Mouse (Mus musculus): ENCODE data around the gene Mpg. TPM values are rescaled to one million over a fixed set of nuclear protein-coding genes. Genes with fewer than 3 reads are reported as not detected.
"Not testable (repeated sequence)": the region's sequence is repeated elsewhere in the genome, so short reads cannot be mapped to it uniquely, and the experiment has no call there.

Gene Mpg
- polyA plus RNA-seq, 1 experiment from 2014 or later, result 24.9 TPM

DNA sequence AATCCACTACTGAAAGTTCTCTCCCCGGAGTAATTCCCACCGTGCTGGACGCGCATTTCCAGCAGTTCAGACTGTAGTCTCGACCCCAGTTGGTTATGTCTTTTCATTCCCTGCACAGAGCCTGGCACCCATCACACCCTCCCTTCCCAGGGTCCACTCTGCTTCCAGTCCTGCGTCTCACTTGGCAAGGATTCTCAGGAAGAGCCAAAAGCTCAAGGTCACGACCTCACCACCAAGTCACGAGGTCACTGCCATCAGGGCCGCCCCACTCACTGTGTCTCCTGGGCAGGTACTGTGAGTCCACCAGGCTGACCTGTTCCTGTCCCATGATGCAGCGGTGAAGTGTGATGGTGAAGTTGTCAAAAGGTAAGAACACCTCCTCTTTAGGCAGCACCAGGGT is 32.2 kb upstream of the Mpg start:
- no peaks in the 10 kb centered on the region for H3K4me1 ChIP-seq
- ATAC-seq, result no peak
- no peak overlapping the region for H3K4me3 ChIP-seq
- H3K27ac ChIP-seq, result no peak overlapping the region
- H3K9ac ChIP-seq, result no peak overlapping the region
- no peaks in the 10 kb centered on the region for H3K27me3 ChIP-seq
- H3K4me2 ChIP-seq, result no peak overlapping the region
- H3K36me3 ChIP-seq (ENCODE audit: poor library complexity, severe bottlenecking), result no peaks in the 10 kb centered on the region
- 86% methylated on average over 10 of the region's 10 CpGs for WGBS
- H3K9me3 ChIP-seq (replicated peaks), result no peaks in the 10 kb centered on the region

DNA sequence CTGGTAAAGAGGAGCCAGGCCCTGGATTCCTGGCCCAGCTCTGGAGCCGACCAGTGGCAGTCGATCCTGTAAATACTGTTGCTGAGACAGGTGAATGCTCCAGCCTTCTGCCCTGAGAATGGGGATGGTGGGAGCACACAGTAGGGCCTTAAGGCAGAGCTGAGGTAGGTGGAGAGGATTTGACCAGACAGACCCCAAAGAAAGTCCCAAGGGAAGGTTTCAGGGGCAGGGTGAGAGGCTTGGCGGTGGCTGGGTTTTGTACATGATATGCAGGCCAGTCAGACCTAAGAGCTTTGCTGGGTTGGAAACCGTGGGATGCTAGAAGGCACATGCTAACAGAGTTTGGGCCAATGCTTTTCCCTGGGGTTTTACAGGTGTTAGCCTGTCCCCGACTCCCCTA is 31.7 kb upstream of the Mpg start:
- Histone ChIP-seq H3K9ac (no peak overlapping the region), H3K36me3 (ENCODE audit: poor library complexity, severe bottlenecking) (no peaks in the 10 kb centered on the region), H3K9me3 (replicated peaks) (no peaks in the 10 kb centered on the region), H3K27me3 (no peaks in the 10 kb centered on the region), H3K4me3 (no peak overlapping the region), H3K4me1 (no peaks in the 10 kb centered on the region), H3K27ac (no peak overlapping the region), H3K4me2 (no peak overlapping the region)
- no peak for ATAC-seq
- WGBS, result 85% methylated on average over 5 of the region's 5 CpGs

DNA sequence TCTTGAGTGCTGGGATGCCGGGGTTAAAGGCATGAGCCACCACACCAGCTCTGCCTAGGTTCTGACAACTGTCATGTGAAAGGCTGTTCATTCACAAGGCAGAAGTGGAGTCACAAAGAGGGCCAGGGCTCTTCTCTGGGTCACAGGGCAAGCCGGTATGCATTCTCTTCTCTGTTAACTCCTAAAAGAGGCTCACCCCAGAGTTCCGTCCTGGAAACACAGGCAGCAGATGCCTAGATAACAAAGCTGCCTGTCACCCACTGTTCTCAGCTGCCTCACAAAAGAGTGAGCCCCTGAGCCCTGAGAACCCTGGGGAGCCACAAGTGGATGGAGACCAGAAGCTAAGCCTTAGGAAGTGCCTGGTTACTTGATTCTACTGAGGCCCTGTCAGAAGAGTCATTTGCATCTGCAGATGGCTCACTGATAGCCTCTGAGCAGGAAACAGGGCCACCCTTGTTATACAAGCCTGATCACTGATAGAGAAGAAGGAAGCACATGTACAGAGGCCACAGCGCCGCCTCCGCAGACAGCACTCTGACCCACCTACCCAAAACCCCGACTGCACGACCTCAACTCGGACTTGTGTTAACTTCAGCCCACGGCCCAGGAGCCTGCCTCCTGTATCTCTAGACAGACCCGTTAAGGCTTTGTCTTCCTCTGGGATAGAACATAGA is 30.3 kb upstream of the Mpg start:
- ATAC-seq, result no peak
- no peaks in the 10 kb centered on the region for H3K36me3 ChIP-seq (ENCODE audit: poor library complexity, severe bottlenecking)
- H3K27ac ChIP-seq, result no peak overlapping the region
- H3K4me1 ChIP-seq, result no peaks in the 10 kb centered on the region
- H3K27me3 ChIP-seq, result no peaks in the 10 kb centered on the region
- H3K4me2 ChIP-seq, result no peak overlapping the region
- no peaks in the 10 kb centered on the region for H3K9me3 ChIP-seq (replicated peaks)
- no peak overlapping the region for H3K4me3 ChIP-seq
- no peak overlapping the region for H3K9ac ChIP-seq
- 22% methylated on average over 11 of the region's 11 CpGs for WGBS

DNA sequence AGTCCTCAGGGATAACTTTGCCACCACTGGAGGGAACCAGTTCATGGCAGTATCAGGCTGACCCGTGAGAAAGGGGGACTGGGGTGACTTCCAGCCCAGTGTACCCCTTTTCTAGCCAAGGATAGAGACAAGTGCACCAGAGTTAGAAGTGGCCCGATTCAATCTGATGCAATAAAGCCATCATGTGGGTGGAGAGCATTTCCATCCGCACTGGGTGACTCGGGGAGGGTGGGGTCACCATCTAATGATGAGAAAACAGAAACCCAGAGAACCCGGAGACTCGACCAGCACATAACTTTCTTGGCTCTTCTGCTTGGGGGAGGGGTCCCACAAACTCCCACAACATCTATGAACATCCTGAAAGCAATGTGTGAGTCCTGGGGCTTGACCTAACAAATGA is 29.6 kb upstream of the Mpg start:
- no peaks in the 10 kb centered on the region for H3K36me3 ChIP-seq (ENCODE audit: poor library complexity, severe bottlenecking)
- H3K4me2 ChIP-seq, result no peak overlapping the region
- no peak overlapping the region for H3K4me3 ChIP-seq
- H3K9ac ChIP-seq, result no peak overlapping the region
- no peaks in the 10 kb centered on the region for H3K27me3 ChIP-seq
- ATAC-seq, result no peak
- H3K9me3 ChIP-seq (replicated peaks), result no peaks in the 10 kb centered on the region
- no peaks in the 10 kb centered on the region for H3K4me1 ChIP-seq
- 78% methylated on average over 6 of the region's 6 CpGs for WGBS
- H3K27ac ChIP-seq, result no peak overlapping the region

DNA sequence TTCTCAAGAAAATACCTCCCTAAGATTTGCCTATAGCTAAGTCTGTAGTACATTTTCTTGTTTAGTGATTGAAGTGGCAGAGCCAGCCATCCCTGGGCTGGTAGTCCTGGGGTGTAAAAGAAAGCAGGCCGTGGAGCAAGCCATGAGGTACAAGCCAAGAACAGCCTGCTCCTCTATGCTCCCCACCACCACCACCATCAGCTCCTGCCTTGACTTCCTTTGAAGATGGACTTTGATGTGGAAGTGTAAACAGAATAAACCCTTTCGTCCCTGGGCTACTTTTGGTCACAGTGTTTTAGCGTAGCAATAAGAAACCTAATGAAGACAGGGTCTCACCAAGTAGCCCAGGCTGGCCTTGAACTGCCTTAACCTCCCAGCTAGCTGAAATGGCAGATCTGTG is 28.5 kb upstream of the Mpg start:
- ATAC-seq, result no peak
- Histone ChIP-seq H3K36me3 (ENCODE audit: poor library complexity, severe bottlenecking) (no peaks in the 10 kb centered on the region), H3K9me3 (replicated peaks) (no peaks in the 10 kb centered on the region), H3K27ac (no peak overlapping the region), H3K4me1 (no peaks in the 10 kb centered on the region), H3K27me3 (0 out of 2 replicates have a peak, but pooled peaks cover 6% of the 10 kb centered on the region), H3K4me3 (no peak overlapping the region), H3K4me2 (no peak overlapping the region), H3K9ac (no peak overlapping the region)
- 74% methylated on average over 3 of the region's 3 CpGs for WGBS

DNA sequence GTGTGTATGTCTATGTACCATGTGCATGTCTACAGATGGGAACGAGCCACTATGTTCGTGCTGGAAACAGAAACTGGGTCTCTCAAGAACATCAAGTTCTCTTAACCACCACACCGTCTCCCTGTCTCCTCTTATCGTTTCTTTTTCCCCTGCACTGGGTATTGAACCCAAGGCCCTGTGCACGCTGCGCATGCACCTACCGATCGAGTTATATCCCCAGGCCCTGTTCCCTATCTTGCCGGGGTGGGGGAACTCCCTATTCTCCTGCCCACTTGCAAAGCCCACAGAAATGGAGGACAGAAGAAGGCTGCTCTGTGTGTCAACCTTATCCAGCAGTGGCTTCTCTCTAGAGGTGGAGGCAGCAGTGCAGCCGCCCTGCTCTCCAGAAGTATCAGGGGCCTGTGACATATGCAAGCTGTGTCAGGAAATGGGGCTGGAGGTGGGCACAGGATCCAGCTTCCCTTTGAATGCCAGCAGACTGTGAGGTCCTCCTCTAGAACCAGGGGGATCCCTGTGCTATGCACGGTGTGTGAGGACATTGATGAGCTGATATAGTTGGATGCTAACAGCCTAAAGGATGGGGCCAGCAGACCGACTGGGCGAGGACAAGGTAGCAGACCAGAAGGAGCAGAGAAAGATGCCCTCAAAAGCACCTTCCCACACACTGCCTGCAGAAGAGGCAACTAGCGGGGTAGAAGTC is 27.9 kb upstream of the Mpg start:
- H3K4me2 ChIP-seq, result no peak overlapping the region
- H3K9ac ChIP-seq, result no peak overlapping the region
- 75% methylated on average over 14 of the region's 14 CpGs for WGBS
- no peaks in the 10 kb centered on the region for H3K36me3 ChIP-seq (ENCODE audit: poor library complexity, severe bottlenecking)
- H3K4me3 ChIP-seq, result no peak overlapping the region
- H3K9me3 ChIP-seq (replicated peaks), result no peaks in the 10 kb centered on the region
- ATAC-seq, result no peak
- H3K27me3 ChIP-seq, result 0 out of 2 replicates have a peak, but pooled peaks cover 7% of the 10 kb centered on the region
- H3K4me1 ChIP-seq, result no peaks in the 10 kb centered on the region
- no peak overlapping the region for H3K27ac ChIP-seq

DNA sequence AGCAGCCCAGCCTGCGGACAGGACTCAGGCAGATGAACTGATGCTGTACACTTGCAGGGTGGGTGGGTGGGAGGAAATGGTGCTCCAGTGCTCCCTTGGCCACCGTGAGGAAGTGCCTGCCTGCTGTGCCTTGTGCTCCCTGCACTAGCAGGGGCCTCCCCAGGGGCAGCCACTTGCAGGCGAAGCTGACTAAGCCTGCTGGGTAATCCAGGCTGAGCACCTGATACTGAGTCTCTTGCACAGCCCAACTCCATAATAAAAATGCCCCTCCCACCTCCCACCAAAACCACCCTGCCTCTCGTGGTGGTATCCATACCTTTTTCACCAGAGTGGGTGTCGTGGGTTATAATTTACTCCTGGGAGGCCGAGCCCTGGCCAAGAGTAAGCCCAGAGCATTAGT is 27.1 kb upstream of the Mpg start:
- H3K36me3 ChIP-seq (ENCODE audit: poor library complexity, severe bottlenecking), result no peaks in the 10 kb centered on the region
- H3K27ac ChIP-seq, result no peak overlapping the region
- no peaks in the 10 kb centered on the region for H3K9me3 ChIP-seq (replicated peaks)
- 37% methylated on average over 6 of the region's 6 CpGs for WGBS
- H3K9ac ChIP-seq, result no peak overlapping the region
- no peak overlapping the region for H3K4me2 ChIP-seq
- H3K4me3 ChIP-seq, result no peak overlapping the region
- H3K27me3 ChIP-seq, result 0 out of 2 replicates have a peak, but pooled peaks cover 7% of the 10 kb centered on the region
- no peak for ATAC-seq
- H3K4me1 ChIP-seq, result no peaks in the 10 kb centered on the region

DNA sequence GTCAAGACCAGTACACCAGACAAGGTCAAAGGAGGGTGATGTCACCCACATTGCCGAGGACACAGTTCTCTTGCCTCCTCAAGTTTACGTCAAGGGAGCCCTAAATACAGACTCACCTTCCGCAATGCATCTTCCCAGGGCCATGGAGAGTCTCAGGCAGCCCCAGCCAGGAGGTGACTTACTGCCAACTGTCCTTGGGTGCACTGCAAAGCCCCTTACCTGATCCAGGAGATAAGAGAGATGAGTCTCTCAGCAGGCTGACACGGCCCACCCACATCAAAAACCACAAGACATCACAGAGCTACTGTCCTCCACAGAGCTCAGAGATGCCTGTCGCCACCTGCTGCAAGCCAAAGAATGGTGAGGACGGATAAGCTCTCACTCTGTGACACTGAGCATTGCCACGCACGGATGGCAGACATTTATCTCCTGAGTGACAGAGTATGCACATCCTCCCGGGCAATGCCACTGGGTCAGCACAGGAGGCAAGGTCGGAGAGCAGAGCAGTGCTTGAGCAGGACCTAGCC is 26.2 kb upstream of the Mpg start, which contains the start of gene Il9r:
Gene Il9r, minus strand, starts transcription at position 205 of the 527 bp plus-strand sequence.
- Histone ChIP-seq H3K9ac (no peak within 1 kb of the TSS), H3K9me3 (replicated peaks) (no peaks in the 10 kb centered on the region), H3K4me1 (peaks cover 5% of the 10 kb centered on the region), H3K36me3 (ENCODE audit: poor library complexity, severe bottlenecking) (no peaks in the 10 kb centered on the region), H3K27ac (no peak within 1 kb of the TSS), H3K27me3 (0 out of 2 replicates have a peak, but pooled peaks cover 7% of the 10 kb centered on the region), H3K4me3 (no peak within 1 kb of the TSS), H3K4me2 (no peak within 1 kb of the TSS)
- ATAC-seq, result no peak
- 77% methylated on average over 10 of the region's 10 CpGs for WGBS

DNA sequence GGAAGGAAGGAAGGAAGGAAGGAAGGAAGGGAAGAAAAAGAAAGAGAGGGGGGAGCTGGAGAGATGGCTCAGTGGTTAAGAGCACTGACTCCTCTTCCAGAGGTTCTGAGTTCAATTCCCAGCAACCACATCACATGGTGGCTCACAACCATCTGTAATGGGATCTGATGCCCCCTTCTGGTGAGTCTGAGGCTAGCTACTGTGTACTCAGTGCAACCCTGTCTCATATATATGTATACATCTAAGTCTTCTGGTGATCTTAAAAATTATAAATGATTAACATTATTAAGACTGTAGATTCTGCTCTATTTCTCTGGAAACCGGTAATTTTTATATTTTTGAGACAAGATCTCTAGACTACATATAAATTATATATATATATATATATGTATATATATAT is 25.3 kb upstream of the Mpg start:
- H3K4me3 ChIP-seq; ATAC-seq; H3K9ac ChIP-seq; H3K27ac ChIP-seq; H3K27me3 ChIP-seq; H3K9me3 ChIP-seq (replicated peaks); H3K36me3 ChIP-seq (ENCODE audit: poor library complexity, severe bottlenecking); H3K4me2 ChIP-seq: not testable (repeated sequence)
- WGBS, result 78% methylated on average over 1 of the region's 1 CpGs
- H3K4me1 ChIP-seq, result peaks cover 11% of the 10 kb centered on the region

DNA sequence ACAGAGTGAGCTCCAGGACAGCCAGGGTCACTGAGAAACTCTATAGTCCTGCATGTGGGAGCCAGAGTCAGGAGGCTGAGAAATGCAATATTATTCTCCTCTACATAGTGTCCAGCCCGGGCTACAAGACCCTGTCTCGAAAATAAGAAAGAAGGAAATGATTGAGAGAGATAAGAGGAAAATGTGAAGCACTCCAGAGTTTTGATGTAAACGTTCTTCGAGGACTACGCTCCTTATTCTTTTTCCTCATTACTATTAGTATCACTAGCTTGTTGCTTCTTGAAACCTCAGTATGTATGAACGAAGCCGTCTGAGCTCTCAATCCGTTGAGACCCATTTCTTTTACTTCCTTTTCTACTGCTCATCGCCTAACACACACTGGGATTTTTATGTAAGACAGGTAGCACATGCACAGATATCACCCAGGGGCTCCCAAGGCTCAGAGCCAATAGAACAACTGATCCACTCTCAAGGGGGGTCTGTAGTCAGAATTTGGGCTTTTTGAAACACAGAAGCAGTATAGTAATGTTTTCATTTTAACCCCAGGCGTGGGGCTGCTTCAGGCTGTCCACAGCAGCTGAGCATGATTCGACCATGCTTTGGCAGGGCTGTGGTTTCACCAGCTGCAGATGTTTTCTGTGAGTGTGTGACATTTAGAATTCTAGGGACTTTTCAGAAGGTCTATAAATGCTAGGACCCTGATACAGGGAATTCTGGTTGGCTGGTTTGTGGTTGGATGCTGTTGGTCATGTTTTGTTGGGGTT is 24.2 kb upstream of the Mpg start:
- 84% methylated on average over 11 of the region's 11 CpGs for WGBS
- Histone ChIP-seq H3K36me3 (ENCODE audit: poor library complexity, severe bottlenecking) (no peaks in the 10 kb centered on the region), H3K9me3 (replicated peaks) (no peaks in the 10 kb centered on the region), H3K27ac (no peak overlapping the region), H3K27me3 (0 out of 2 replicates have a peak, but pooled peaks cover 7% of the 10 kb centered on the region), H3K9ac (no peak overlapping the region), H3K4me2 (no peak overlapping the region), H3K4me3 (no peak overlapping the region), H3K4me1 (peaks cover 17% of the 10 kb centered on the region)
- ATAC-seq, result no peak

DNA sequence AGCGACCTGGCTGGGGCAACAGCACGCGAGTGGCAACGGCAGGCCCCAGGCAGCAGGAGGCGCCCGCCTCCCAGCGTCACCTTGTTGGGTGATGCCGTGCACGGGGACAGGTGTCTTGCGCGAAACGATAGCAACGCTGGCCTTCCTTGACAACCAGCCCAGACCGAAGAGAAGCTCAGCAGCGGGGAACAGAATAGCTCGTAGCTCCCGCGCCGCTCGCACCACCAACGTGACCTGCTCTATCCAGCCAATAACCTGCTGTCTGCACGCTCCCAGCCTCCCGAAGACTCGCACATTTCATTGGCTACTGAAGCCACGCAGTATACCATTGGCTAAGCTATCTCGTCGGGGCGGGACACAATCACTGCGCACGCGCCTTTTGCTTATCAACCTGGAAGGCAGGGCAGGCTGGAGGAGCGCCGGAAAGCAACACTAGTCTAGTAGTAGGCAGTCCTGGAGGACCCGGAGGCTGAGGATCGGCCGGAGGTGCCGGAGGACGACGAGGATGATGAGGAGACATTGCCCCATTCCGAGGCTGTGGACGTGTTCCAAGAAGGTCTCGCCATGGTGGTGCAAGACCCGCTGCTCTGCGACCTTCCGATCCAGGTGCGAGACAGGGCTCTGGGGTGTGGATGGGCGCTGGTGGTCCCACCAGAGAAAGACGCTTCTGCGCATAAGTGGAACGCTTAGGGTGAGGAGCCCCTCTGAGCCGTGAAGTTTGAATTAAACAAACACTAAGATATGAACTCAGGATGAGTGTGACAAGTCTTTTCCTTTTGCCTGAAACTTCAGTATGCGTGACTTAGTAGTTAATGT is 21.0 kb upstream of the Mpg start, which contains the start of gene Snrnp25:
Gene Snrnp25, plus strand, starts transcription at position 358 of the 816 bp plus-strand sequence.
- WGBS, result under 1% methylated on average over 52 of the region's 52 CpGs
- peaks cover 17% of the 10 kb centered on the region for H3K4me1 ChIP-seq
- H3K36me3 ChIP-seq (ENCODE audit: poor library complexity, severe bottlenecking), result peaks cover 32% of the 10 kb centered on the region
- peak; percentile 100 for ATAC-seq
- peak within 1 kb of the TSS; percentile 41 for H3K27ac ChIP-seq
- H3K9ac ChIP-seq, result peak within 1 kb of the TSS; percentile 73
- H3K4me2 ChIP-seq, result peak within 1 kb of the TSS; percentile 80
- 0 out of 2 replicates have a peak, but pooled peaks cover 7% of the 10 kb centered on the region for H3K27me3 ChIP-seq
- H3K9me3 ChIP-seq (replicated peaks), result no peaks in the 10 kb centered on the region
- H3K4me3 ChIP-seq, result peak within 1 kb of the TSS; percentile 61
